Mouse (Mus musculus) liver, embryonic 11.5 days (tissue): Measurements from ENCODE around the gene Diablo. TPM values are rescaled to one million over a fixed set of nuclear protein-coding genes. Genes with fewer than 3 reads are reported as not detected.

ENCODE experiments used
- ATAC-seq: fragments of 200-750 bp; cut with Nextera tagmentation; replicated peaks from 2 replicates; pipeline ENCODE4 v1.8.0; 2017; ENCODE audit warnings: moderate number of reproducible peaks, mild to moderate bottlenecking, moderate TSS enrichment, moderate library complexity; ENCODE audit not compliant: low FRiP score
- DNase-seq: peaks from one replicate; pipeline ENCODE4 v3.0.0-alpha.2; 2017; ENCODE audit warnings: low spot score
- H3K27ac ChIP-seq: fragments of 300-500 bp; sonication (generic); 2 replicates; pipeline ENCODE4 v1.5.1; 2014; ENCODE audit warnings: mild to moderate bottlenecking, low read depth, low read length, control low read depth
- H3K27me3 ChIP-seq: fragments of 300-500 bp; sonication (generic); replicated peaks from 2 replicates; pipeline ENCODE4 v1.6.1; 2014; ENCODE audit warnings: low read length, mixed read lengths; ENCODE audit not compliant: control insufficient read depth, insufficient read depth
- H3K36me3 ChIP-seq: fragments of 300-500 bp; sonication (generic); 2 replicates; pipeline ENCODE4 v1.6.1; 2014; ENCODE audit warnings: mild to moderate bottlenecking, low read length, moderate library complexity, mixed read lengths; ENCODE audit not compliant: control insufficient read depth, insufficient read depth
- H3K4me1 ChIP-seq: fragments of 300-500 bp; sonication (generic); replicated peaks from 2 replicates; pipeline ENCODE4 v1.6.1; 2014; ENCODE audit warnings: low read length, mixed read lengths; ENCODE audit not compliant: control insufficient read depth, insufficient read depth
- H3K4me2 ChIP-seq: fragments of 300-500 bp; sonication (generic); 2 replicates; pipeline ENCODE4 v1.6.1; 2014; ENCODE audit warnings: mild to moderate bottlenecking, control low read depth, moderate library complexity
- H3K4me3 ChIP-seq: fragments of 300-500 bp; sonication (generic); 2 replicates; pipeline ENCODE4 v1.5.1; 2014; ENCODE audit warnings: low read depth, low read length, control low read depth
- H3K9ac ChIP-seq: fragments of 300-500 bp; sonication (generic); 2 replicates; pipeline ENCODE4 v1.6.1; 2014; ENCODE audit warnings: low read depth, low read length, control low read depth
- H3K9me3 ChIP-seq: fragments of 300-500 bp; sonication (generic); 2 replicates; pipeline ENCODE4 v1.6.1; 2016; ENCODE audit warnings: low read length, inconsistent platforms, mixed read lengths; ENCODE audit not compliant: control insufficient read depth
- WGBS: fragments of 180-500 bp; shearing (Covaris S2); extraction: QIAGEN DNeasy Blood & Tissue Kit; methylation state at CpG from one replicate; pipeline ENCODE4 v1.1.7; 2014; 5-methylcytosine and 5-hydroxymethylcytosine counted together
- polyA plus RNA-seq: library from polyadenylated mRNA; unstranded; fragments of >200 nt; fragmentation: Nextera tagmentation; extraction: Ambion mirVana; gene quantifications from 2 replicates; pipeline ENCODE4 v1.2.1, GENCODE M21; 2014

The Diablo gene
- polyA plus RNA-seq, result 101 and 104 TPM in 2 replicates

DNA sequence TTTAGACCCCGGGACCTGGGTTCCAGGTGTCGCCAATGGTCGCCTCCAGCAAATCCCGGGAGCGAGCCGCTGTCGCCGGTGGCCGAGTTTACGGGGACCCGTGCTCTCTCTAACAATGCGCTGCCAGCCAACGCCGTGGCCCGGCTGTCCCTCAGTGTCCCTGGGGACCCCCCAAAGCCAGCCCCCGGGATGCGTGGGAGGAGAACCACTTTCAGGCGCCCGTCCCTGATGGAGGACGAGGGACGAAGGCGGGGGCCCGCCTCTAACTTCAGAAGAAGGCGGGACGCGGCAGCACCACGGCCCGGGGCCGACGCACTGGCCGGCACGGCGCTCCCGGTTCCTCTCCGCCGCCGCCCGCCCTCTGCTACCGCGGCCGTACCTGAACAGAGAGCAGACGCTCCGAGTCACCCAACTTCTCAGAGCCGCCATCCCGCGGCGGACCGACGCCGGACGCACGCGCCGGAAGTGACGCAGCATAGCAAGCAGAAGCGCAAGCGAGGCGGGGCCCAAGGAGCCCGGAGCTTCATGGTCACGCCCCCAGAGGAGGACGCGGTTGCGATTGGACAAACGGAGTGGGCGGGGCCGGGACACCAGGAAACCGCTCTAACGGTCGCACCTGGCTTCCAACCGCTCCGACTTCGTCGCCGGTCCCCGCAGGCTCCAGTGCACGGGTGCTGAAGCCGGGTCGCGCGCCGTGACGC is at the start of gene Diablo:
Diablo (minus strand) TSS at position 485 of the 701 bp plus-strand sequence.
- H3K4me2 ChIP-seq, result peak within 1 kb of the TSS; percentile 82
- under 1% methylated on average over 80 of the region's 82 CpGs for WGBS
- peaks cover 15% of the 10 kb centered on the region for H3K4me1 ChIP-seq
- no peaks in the 10 kb centered on the region for H3K36me3 ChIP-seq
- peak within 1 kb of the TSS; percentile 84 for H3K9ac ChIP-seq
- peak within 1 kb of the TSS; percentile 51; the same call in 1 of the 2 replicates for H3K27ac ChIP-seq
- peak; percentile 99 for DNase-seq
- no peaks in the 10 kb centered on the region for H3K27me3 ChIP-seq
- H3K9me3 ChIP-seq, result no peaks in the 10 kb centered on the region
- peak within 1 kb of the TSS; percentile 94 for H3K4me3 ChIP-seq
- peak; percentile 96 for ATAC-seq

DNA sequence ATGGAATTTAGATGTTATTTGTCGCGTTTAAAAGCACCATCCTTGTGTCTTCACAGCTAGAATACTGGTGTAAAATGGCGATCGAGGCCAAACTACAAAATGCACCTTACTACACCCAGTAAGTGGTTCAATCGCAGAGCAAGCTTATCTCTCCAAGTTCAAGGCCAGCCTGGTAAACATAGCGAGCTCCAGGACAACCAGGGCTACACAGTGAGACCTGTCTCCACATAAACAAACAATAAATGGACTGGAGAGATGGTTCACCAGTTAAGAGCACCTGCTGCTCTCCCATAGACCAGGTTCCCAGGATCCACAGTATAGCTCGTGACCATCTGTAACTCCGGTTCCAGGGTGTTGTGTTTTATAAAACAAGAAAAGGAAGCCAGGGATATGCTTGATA is 49.4 kb upstream of the Diablo start:
- Histone ChIP-seq H3K36me3 (peaks cover 9% of the 10 kb centered on the region), H3K27me3 (no peaks in the 10 kb centered on the region), H3K27ac (no peak overlapping the region), H3K4me3 (peak overlapping the region; percentile 95), H3K9me3 (no peaks in the 10 kb centered on the region), H3K4me1 (peaks cover 4% of the 10 kb centered on the region), H3K9ac (no peak overlapping the region; the same call in 1 of the 2 replicates), H3K4me2 (peak overlapping the region; percentile 62)
- 57% methylated on average over 8 of the region's 8 CpGs for WGBS
- DNase-seq, result no peak
- ATAC-seq, result 0 out of 2 replicates have a peak, but pooled peaks have one; percentile 30

DNA sequence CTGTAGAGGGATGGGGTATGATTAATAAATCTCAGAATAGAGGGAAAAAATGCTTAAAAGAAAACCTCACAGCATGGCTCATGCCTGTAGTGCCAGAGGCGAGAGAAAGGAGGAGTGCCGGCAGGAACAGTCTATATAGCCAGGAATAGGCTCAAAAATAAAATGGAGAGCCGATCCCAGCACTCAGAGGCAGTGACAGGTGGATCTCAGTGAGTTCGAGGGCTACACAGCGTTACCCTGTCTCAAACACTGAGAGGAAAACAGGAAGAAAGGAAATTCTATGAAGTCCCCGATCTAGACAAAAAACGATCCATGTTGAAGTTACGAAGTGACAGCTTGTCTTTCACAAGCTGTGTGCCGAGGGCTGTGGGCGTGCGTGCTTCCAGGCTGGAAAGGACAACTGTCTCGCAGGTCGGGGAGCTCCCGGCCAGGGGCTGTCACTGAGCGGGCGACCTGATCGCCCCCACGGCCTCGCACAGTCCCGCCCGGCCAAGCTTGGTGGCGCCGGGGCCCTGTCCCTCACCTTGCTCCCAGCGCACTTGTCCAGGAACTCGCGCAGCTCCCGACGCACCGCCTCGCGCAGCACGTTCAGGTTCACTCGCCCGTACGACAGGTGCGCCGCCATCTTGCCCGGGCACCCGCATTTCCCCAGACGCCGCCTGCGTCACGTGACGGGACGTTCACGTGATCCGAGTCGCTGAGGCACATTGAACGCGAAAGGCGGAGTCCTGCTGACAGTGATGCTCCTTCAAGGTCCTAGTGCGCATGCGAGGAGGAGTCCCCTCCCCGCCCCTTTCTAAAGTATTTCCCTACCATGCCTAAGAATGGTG is 48.6 kb upstream of the Diablo start, which contains the start of gene Vps33a:
Vps33a (minus strand) TSS at position 682 of the 830 bp plus-strand sequence.
- under 1% methylated on average over 54 of the region's 54 CpGs for WGBS
- Histone ChIP-seq H3K9ac (peak within 1 kb of the TSS; percentile 87), H3K27ac (0 out of 2 replicates have a peak within 1 kb of the TSS, but pooled peaks have one; percentile 28), H3K4me3 (peak within 1 kb of the TSS; percentile 95), H3K4me2 (peak within 1 kb of the TSS; percentile 77), H3K27me3 (no peaks in the 10 kb centered on the region), H3K4me1 (peaks cover 4% of the 10 kb centered on the region), H3K9me3 (no peaks in the 10 kb centered on the region), H3K36me3 (peaks cover 12% of the 10 kb centered on the region)
- ATAC-seq (peak; percentile 88), DNase-seq (peak; percentile 99)

DNA sequence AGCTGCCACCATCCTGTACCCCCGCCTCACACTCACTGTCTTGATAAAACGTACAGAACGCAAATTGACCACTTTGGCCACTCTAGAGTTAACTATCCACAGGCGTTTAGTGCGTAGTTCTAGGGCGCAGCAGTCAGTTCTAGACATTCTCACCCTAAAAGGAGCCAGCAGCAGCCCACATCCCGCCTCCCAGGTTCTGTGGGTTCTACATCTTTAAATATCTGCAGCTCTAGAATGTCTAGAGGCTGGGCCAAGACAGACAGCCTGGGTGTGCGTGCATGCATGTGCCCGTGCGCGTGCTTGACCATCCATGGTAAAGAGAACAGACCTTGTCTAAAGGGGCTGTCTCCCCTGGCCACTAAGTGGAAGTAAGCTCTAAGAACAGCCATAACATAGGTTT is 37.2 kb upstream of the Diablo start:
- no peak overlapping the region for H3K4me3 ChIP-seq
- no peaks in the 10 kb centered on the region for H3K27me3 ChIP-seq
- H3K4me1 ChIP-seq, result no peaks in the 10 kb centered on the region
- no peak for DNase-seq
- no peaks in the 10 kb centered on the region for H3K9me3 ChIP-seq
- ATAC-seq, result no peak
- no peak overlapping the region for H3K4me2 ChIP-seq
- WGBS, result 92% methylated on average over 11 of the region's 11 CpGs
- H3K27ac ChIP-seq, result no peak overlapping the region
- H3K9ac ChIP-seq, result no peak overlapping the region
- peaks cover 38% of the 10 kb centered on the region for H3K36me3 ChIP-seq

DNA sequence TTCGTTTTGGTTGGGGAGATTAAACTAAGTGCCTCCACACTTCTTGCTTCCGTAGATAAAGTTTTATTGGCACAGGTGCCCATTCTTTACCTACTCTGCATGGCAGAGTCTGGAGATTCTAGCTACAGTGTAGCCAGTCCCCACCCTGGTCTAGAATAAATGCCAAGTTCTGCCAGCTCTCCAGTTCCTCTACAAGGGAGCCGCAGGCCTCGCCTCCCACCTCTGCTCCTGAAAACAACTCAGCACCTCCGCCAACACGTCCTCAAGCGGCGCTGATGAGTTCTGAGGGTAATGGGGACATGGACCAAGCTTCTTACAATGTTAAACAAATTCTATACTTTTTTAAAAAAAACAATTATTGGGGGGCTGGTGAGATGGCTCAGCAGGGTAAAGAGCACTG is 35.6 kb upstream of the Diablo start:
- DNase-seq, result no peak
- Histone ChIP-seq H3K4me2 (no peak overlapping the region), H3K27me3 (no peaks in the 10 kb centered on the region), H3K36me3 (peaks cover 37% of the 10 kb centered on the region), H3K9me3 (no peaks in the 10 kb centered on the region), H3K27ac (no peak overlapping the region), H3K4me1 (no peaks in the 10 kb centered on the region), H3K9ac (no peak overlapping the region), H3K4me3 (no peak overlapping the region)
- no peak for ATAC-seq
- WGBS, result 93% methylated on average over 8 of the region's 8 CpGs

DNA sequence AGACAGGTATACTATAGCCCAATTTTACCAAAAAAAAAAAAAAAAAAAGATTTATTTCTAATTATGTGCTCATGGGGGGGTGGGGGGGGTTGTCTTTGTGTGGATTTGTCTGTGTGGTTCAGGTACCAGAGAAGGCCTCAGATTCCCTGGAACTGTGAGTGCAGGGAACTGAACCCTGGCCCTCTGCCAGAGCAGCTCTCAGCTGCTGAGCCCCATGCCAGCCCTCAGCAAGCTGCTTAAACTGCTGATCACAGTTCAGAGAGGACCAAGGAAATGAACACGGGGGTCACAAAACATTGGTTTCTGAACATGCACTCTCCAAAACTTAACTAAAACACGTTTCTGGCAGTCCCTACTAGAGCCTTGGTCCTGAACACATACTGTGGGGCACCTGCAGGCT is 32.5 kb upstream of the Diablo start:
- H3K9me3 ChIP-seq, result no peaks in the 10 kb centered on the region
- no peak overlapping the region for H3K4me2 ChIP-seq
- H3K36me3 ChIP-seq, result peaks cover 21% of the 10 kb centered on the region
- no peak overlapping the region for H3K4me3 ChIP-seq
- H3K27ac ChIP-seq, result no peak overlapping the region
- no peaks in the 10 kb centered on the region for H3K27me3 ChIP-seq
- no peak overlapping the region for H3K9ac ChIP-seq
- ATAC-seq (no peak), DNase-seq (no peak)
- H3K4me1 ChIP-seq, result no peaks in the 10 kb centered on the region
- WGBS, result 74% methylated on average over 2 of the region's 2 CpGs

DNA sequence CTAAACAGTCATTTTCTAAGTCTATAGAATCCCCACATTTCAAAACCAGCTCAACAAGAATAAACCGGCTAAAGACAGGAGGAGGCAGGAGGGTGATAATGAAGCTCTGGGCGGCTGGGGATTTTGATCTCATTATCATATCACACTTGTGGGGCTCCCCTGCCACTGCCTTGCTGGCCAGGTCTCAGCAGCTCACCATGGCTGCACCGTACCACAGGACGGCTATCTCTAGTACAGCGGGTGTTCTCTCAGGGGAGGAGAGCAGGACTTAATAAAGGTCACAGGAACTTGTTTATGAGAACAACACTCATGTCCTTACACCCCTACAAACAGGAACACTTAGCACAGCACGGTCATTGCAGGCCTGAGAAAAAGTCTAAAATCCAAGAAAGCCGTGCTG is 31.7 kb upstream of the Diablo start:
- ATAC-seq (peak; percentile 90), DNase-seq (no peak)
- Histone ChIP-seq H3K4me2 (peak overlapping the region; percentile 28; the same call in 1 of the 2 replicates), H3K36me3 (peaks cover 16% of the 10 kb centered on the region), H3K9me3 (no peaks in the 10 kb centered on the region), H3K27ac (no peak overlapping the region), H3K27me3 (no peaks in the 10 kb centered on the region), H3K4me1 (no peaks in the 10 kb centered on the region), H3K9ac (no peak overlapping the region), H3K4me3 (no peak overlapping the region)
- 69% methylated on average over 7 of the region's 7 CpGs for WGBS

DNA sequence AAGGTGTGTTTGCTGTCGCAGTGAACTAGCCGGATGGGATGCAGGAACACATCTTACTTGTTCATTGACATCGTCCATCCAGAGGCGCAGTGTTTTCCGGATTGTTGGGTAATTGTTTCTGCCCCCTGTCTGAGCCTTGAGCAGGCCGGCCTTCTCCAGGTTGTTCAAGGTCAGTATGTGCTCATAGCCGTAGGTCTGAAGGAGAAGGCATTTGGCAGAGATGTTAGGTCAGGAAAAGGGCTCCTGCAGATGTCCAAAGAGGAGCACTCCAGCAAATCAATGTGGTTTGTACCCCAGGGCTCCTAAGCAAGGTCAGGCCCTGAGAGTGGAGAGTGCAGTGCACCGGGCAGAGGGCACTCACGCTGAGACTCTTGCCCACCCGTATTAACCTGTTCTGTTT is 9.8 kb upstream of the Diablo start:
- H3K27me3 ChIP-seq, result no peaks in the 10 kb centered on the region
- H3K4me3 ChIP-seq, result no peak overlapping the region
- 92% methylated on average over 10 of the region's 10 CpGs for WGBS
- peaks cover 39% of the 10 kb centered on the region for H3K36me3 ChIP-seq
- H3K4me1 ChIP-seq, result no peaks in the 10 kb centered on the region
- DNase-seq (no peak), ATAC-seq (no peak)
- no peak overlapping the region for H3K4me2 ChIP-seq
- no peaks in the 10 kb centered on the region for H3K9me3 ChIP-seq
- H3K9ac ChIP-seq, result no peak overlapping the region
- no peak overlapping the region for H3K27ac ChIP-seq
